Mouse (Mus musculus): ENCODE data around the gene Rnf144a. TPM values are rescaled to one million over a fixed set of nuclear protein-coding genes. Genes with fewer than 3 reads are reported as not detected.

Rnf144a gene
- polyA plus RNA-seq, 1 experiment: 5.6 TPM

DNA sequence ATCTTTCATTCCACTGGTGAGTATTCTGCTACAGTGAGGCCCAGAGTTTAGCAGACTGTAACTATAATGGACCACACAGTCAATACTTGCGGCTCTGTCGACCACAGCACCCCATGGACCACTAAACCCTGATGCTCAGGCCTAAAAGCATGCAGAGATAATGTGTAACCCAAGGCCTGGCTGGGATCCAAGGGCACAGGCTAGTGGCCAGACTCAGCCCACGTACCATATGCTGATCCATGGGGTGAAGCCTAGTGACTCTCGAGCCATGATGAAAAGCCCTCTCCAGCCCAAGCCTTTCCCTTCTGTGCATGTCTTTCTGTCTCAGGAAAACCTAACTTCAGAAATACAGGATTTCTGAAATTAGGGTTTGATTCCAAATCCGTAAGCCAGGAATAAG is 50.2 kb downstream of the Rnf144a start:
- Histone ChIP-seq H3K9ac (ENCODE audit: low read depth, poor library complexity, severe bottlenecking) (no peak overlapping the region), H3K27me3 (ENCODE audit: control insufficient read depth, insufficient read depth, low read length, poor library complexity, severe bottlenecking) (no peaks in the 10 kb centered on the region), H3K36me3 (ENCODE audit: control insufficient read depth, insufficient read depth, low read length, poor library complexity, severe bottlenecking) (no peaks in the 10 kb centered on the region), H3K9me3 (replicated peaks; ENCODE audit: control insufficient read depth, insufficient read depth, low read length, poor library complexity, severe bottlenecking) (no peaks in the 10 kb centered on the region), H3K4me1 (ENCODE audit: control insufficient read depth, insufficient read depth, low read length) (no peaks in the 10 kb centered on the region), H3K4me3 (ENCODE audit: low read depth, low read length) (no peak overlapping the region), H3K27ac (ENCODE audit: insufficient read depth, low read length) (no peak overlapping the region)
- TF ChIP-seq POLR2A (IDR thresholded peaks at IDR 0.05; ENCODE audit: insufficient read depth, low read length) (no peak), CTCF (IDR thresholded peaks at IDR 0.05; ENCODE audit: low read depth, low read length) (no peak), EP300 (IDR thresholded peaks at IDR 0.05; ENCODE audit: insufficient read depth, low read depth, low read length) (no peak)

DNA sequence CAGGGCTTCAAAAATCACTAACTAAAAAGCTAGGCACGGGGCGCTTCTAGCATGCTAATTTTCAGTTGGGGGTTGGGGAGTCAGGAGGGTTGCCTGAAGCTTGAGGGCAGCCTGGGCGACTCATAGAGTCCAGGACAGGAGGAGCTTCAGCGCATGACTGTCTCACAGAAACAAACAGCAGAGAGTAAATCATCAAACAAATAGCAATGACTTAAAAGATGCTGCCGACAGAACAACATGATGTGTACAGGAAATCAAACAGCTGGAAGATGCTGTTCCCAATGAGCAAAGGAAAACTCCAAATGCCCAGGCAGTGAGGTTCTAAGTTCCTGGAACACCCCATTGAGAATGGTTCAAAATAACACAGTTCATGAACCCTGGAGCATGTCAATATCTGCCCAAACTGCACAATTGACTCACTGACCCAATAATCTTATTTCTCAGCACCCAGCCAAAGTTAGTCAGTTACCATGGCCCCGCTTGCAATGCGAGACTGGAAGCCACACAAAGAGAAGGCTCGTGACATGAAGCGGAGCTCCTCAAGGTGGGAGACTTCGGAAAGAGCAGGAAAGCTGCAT is 54.0 kb downstream of the Rnf144a start:
- Histone ChIP-seq H3K36me3 (ENCODE audit: control insufficient read depth, insufficient read depth, low read length, poor library complexity, severe bottlenecking) (no peaks in the 10 kb centered on the region), H3K9me3 (replicated peaks; ENCODE audit: control insufficient read depth, insufficient read depth, low read length, poor library complexity, severe bottlenecking) (no peaks in the 10 kb centered on the region), H3K4me1 (ENCODE audit: control insufficient read depth, insufficient read depth, low read length) (no peaks in the 10 kb centered on the region), H3K4me3 (ENCODE audit: low read depth, low read length) (no peak overlapping the region), H3K9ac (ENCODE audit: low read depth, poor library complexity, severe bottlenecking) (no peak overlapping the region), H3K27ac (ENCODE audit: insufficient read depth, low read length) (no peak overlapping the region), H3K27me3 (ENCODE audit: control insufficient read depth, insufficient read depth, low read length, poor library complexity, severe bottlenecking) (no peaks in the 10 kb centered on the region)
- TF ChIP-seq CTCF (IDR thresholded peaks at IDR 0.05; ENCODE audit: low read depth, low read length) (no peak), EP300 (IDR thresholded peaks at IDR 0.05; ENCODE audit: insufficient read depth, low read depth, low read length) (no peak), POLR2A (IDR thresholded peaks at IDR 0.05; ENCODE audit: insufficient read depth, low read length) (no peak)

DNA sequence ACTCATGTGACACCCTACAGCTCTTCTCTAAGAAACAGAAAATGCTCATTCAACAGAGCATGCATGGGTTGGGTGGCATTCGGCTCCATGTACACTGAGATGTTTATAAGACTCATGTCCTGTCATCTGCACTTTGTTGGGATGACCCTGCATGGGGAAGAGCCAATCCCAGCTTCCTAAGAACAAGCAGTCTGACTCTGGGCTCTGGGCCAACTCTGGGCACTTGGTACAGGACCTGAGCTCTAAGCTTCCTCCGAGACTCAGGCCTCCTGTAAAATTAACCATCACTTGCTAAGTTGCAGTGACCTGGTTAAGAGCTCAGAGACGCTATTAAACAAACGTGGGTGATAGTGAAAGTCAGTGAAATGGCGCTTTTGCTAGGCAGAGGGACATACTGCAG is 55.2 kb downstream of the Rnf144a start:
- Histone ChIP-seq H3K27me3 (ENCODE audit: control insufficient read depth, insufficient read depth, low read length, poor library complexity, severe bottlenecking) (no peaks in the 10 kb centered on the region), H3K36me3 (ENCODE audit: control insufficient read depth, insufficient read depth, low read length, poor library complexity, severe bottlenecking) (no peaks in the 10 kb centered on the region), H3K9ac (ENCODE audit: low read depth, poor library complexity, severe bottlenecking) (no peak overlapping the region), H3K27ac (ENCODE audit: insufficient read depth, low read length) (no peak overlapping the region), H3K4me3 (ENCODE audit: low read depth, low read length) (no peak overlapping the region), H3K4me1 (ENCODE audit: control insufficient read depth, insufficient read depth, low read length) (no peaks in the 10 kb centered on the region), H3K9me3 (replicated peaks; ENCODE audit: control insufficient read depth, insufficient read depth, low read length, poor library complexity, severe bottlenecking) (no peaks in the 10 kb centered on the region)
- TF ChIP-seq EP300 (IDR thresholded peaks at IDR 0.05; ENCODE audit: insufficient read depth, low read depth, low read length) (no peak), CTCF (IDR thresholded peaks at IDR 0.05; ENCODE audit: low read depth, low read length) (no peak), POLR2A (IDR thresholded peaks at IDR 0.05; ENCODE audit: insufficient read depth, low read length) (no peak)

DNA sequence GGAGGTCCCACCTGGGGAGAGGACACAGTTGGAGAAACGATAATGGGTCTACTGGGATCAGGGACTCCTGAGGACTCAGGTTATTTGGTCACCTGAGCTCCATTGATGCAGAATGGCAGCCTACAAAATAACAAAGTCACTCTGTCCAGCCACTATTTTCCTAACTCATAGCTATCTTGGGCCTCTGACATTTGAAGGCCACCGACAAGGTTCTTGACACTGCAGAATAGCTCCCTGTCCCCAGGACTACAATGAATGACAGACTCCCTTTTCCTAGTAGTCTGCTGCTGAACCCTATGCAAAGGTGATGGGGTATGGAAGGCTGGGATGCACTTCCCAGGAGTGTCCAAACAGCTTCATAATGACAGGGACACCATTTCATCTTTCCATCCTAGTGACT is 55.8 kb downstream of the Rnf144a start:
- Histone ChIP-seq H3K27ac (ENCODE audit: insufficient read depth, low read length) (no peak overlapping the region), H3K9ac (ENCODE audit: low read depth, poor library complexity, severe bottlenecking) (no peak overlapping the region), H3K36me3 (ENCODE audit: control insufficient read depth, insufficient read depth, low read length, poor library complexity, severe bottlenecking) (no peaks in the 10 kb centered on the region), H3K9me3 (replicated peaks; ENCODE audit: control insufficient read depth, insufficient read depth, low read length, poor library complexity, severe bottlenecking) (no peaks in the 10 kb centered on the region), H3K4me3 (ENCODE audit: low read depth, low read length) (no peak overlapping the region), H3K4me1 (ENCODE audit: control insufficient read depth, insufficient read depth, low read length) (no peaks in the 10 kb centered on the region), H3K27me3 (ENCODE audit: control insufficient read depth, insufficient read depth, low read length, poor library complexity, severe bottlenecking) (no peaks in the 10 kb centered on the region)
- TF ChIP-seq POLR2A (IDR thresholded peaks at IDR 0.05; ENCODE audit: insufficient read depth, low read length): no peak
- no peak for TF ChIP-seq CTCF (IDR thresholded peaks at IDR 0.05; ENCODE audit: low read depth, low read length)
- TF ChIP-seq EP300 (IDR thresholded peaks at IDR 0.05; ENCODE audit: insufficient read depth, low read depth, low read length): no peak

DNA sequence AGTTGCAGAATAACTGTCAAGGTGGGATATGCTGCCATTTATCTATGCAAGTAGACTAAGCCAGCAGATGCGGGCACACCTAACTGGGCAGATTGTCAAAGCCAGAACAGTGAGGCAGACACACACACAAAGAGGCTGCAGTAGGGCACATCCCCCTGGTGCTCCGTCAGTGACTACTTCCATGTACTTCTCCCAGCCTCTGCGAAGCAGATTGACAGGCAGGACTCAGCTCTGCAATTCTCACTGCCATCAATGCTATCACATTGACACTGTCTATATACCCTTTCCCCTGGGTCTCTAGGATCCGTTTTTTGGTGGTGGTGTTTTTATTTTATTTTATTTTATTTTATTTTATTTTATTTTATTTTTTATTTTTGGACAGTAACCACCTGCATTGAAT is 57.8 kb downstream of the Rnf144a start:
- TF ChIP-seq CTCF (IDR thresholded peaks at IDR 0.05; ENCODE audit: low read depth, low read length): no peak
- no peak for TF ChIP-seq POLR2A (IDR thresholded peaks at IDR 0.05; ENCODE audit: insufficient read depth, low read length)
- TF ChIP-seq EP300 (IDR thresholded peaks at IDR 0.05; ENCODE audit: insufficient read depth, low read depth, low read length): no peak
- no peaks in the 10 kb centered on the region for H3K27me3 ChIP-seq (ENCODE audit: control insufficient read depth, insufficient read depth, low read length, poor library complexity, severe bottlenecking)
- H3K36me3 ChIP-seq (ENCODE audit: control insufficient read depth, insufficient read depth, low read length, poor library complexity, severe bottlenecking): no peaks in the 10 kb centered on the region
- H3K4me1 ChIP-seq (ENCODE audit: control insufficient read depth, insufficient read depth, low read length): no peaks in the 10 kb centered on the region
- H3K27ac ChIP-seq (ENCODE audit: insufficient read depth, low read length): no peak overlapping the region
- H3K9me3 ChIP-seq (replicated peaks; ENCODE audit: control insufficient read depth, insufficient read depth, low read length, poor library complexity, severe bottlenecking): no peaks in the 10 kb centered on the region
- H3K4me3 ChIP-seq (ENCODE audit: low read depth, low read length): no peak overlapping the region
- no peak overlapping the region for H3K9ac ChIP-seq (ENCODE audit: low read depth, poor library complexity, severe bottlenecking)

DNA sequence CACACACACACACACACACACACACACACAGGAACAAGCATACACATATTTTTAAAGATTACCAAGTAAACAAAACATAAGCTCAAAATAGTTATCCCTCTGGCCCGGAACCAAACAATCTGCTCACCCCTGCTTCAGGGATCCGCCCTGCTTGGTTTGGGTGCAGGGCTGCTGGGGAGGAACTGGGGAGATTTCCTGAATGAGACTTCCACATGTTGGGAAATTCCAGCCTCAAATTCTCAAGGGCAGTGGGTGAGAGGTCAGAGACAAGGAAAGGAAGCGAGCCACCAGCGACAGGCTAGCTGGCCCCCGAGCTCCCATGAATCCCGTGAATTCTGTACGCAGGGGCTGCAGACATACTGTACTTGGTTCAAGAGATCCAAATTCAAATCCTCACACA is 58.9 kb downstream of the Rnf144a start:
- Histone ChIP-seq H3K9me3 (replicated peaks; ENCODE audit: control insufficient read depth, insufficient read depth, low read length, poor library complexity, severe bottlenecking) (no peaks in the 10 kb centered on the region), H3K9ac (ENCODE audit: low read depth, poor library complexity, severe bottlenecking) (no peak overlapping the region), H3K36me3 (ENCODE audit: control insufficient read depth, insufficient read depth, low read length, poor library complexity, severe bottlenecking) (no peaks in the 10 kb centered on the region), H3K4me3 (ENCODE audit: low read depth, low read length) (no peak overlapping the region), H3K4me1 (ENCODE audit: control insufficient read depth, insufficient read depth, low read length) (no peaks in the 10 kb centered on the region), H3K27ac (ENCODE audit: insufficient read depth, low read length) (no peak overlapping the region), H3K27me3 (ENCODE audit: control insufficient read depth, insufficient read depth, low read length, poor library complexity, severe bottlenecking) (no peaks in the 10 kb centered on the region)
- TF ChIP-seq EP300 (IDR thresholded peaks at IDR 0.05; ENCODE audit: insufficient read depth, low read depth, low read length) (no peak), CTCF (IDR thresholded peaks at IDR 0.05; ENCODE audit: low read depth, low read length) (no peak), POLR2A (IDR thresholded peaks at IDR 0.05; ENCODE audit: insufficient read depth, low read length) (no peak)
